Mouse (Mus musculus) kidney, adult 8-10 months (tissue): ENCODE results near the gene Arhgef16.

Experiments used
- DNase-seq, 2 experiments: peaks; one replicate each; pipeline ENCODE4 v3.0.0; 2022

Arhgef16 gene

GRCm38 (mm10) chr4:154301466-154301881 is at the start of gene Arhgef16:
Gene Arhgef16 (minus strand): TSS chr4:154301676.
- peak; percentile 61 to 69 for DNase-seq

GRCm38 (mm10) chr4:154348197-154348786 is 46.8 kb upstream of the Arhgef16 start:
- DNase-seq, result peak in 1 of 2 experiments; percentile 24

- DNase-seq, result no peak
Measured at GRCm38 (mm10) chr4:154346731-154347522, 45.5 kb upstream of the Arhgef16 start.

- peak; percentile 36 to 45 for DNase-seq
Measured at GRCm38 (mm10) chr4:154336650-154337049, 35.2 kb upstream of the Arhgef16 start.

GRCm38 (mm10) chr4:154335761-154336160 is 34.3 kb upstream of the Arhgef16 start, which contains the start of gene B230104I21Rik:
Gene B230104I21Rik (plus strand): TSS chr4:154336127.
- no peak for DNase-seq

- DNase-seq, result no peak
Measured at GRCm38 (mm10) chr4:154334699-154335402, 33.4 kb upstream of the Arhgef16 start.

- DNase-seq, result no peak
Measured at GRCm38 (mm10) chr4:154333300-154333699, 31.8 kb upstream of the Arhgef16 start.

- DNase-seq, result no peak
Measured at GRCm38 (mm10) chr4:154331271-154331670, 29.8 kb upstream of the Arhgef16 start.

- peak in 1 of 2 experiments; percentile 19 for DNase-seq
Measured at GRCm38 (mm10) chr4:154330001-154330400, 28.5 kb upstream of the Arhgef16 start.

- peak; percentile 50 to 77 for DNase-seq
Measured at GRCm38 (mm10) chr4:154328836-154329235, 27.4 kb upstream of the Arhgef16 start.

GRCm38 (mm10) chr4:154328431-154328830 is 27.0 kb upstream of the Arhgef16 start:
- no peak for DNase-seq

GRCm38 (mm10) chr4:154325410-154325809 is 23.9 kb upstream of the Arhgef16 start:
- no peak for DNase-seq

- no peak for DNase-seq
Measured at GRCm38 (mm10) chr4:154313622-154313967, 12.1 kb upstream of the Arhgef16 start.

GRCm38 (mm10) chr4:154312935-154313621 is 11.6 kb upstream of the Arhgef16 start:
- no peak for DNase-seq

- DNase-seq, result no peak
Measured at GRCm38 (mm10) chr4:154312143-154312812, 10.8 kb upstream of the Arhgef16 start.

- DNase-seq, result no peak
Measured at GRCm38 (mm10) chr4:154310576-154311262, 9.2 kb upstream of the Arhgef16 start.

- DNase-seq, result no peak
Measured at GRCm38 (mm10) chr4:154309131-154309530, 7.7 kb upstream of the Arhgef16 start.

GRCm38 (mm10) chr4:154299541-154300271 is 1.8 kb downstream of the Arhgef16 start:
- peak; percentile 86 to 90 for DNase-seq

GRCm38 (mm10) chr4:154297761-154298160 is 3.7 kb downstream of the Arhgef16 start:
- DNase-seq, result peak; percentile 83 to 85

GRCm38 (mm10) chr4:154294262-154294731 is 7.2 kb downstream of the Arhgef16 start:
- DNase-seq, result peak; percentile 91 to 92

- DNase-seq, result peak; percentile 39 to 45
Measured at GRCm38 (mm10) chr4:154293735-154294201, 7.7 kb downstream of the Arhgef16 start.
